Mouse (Mus musculus) liver, embryonic 14.5 days (tissue): ENCODE results near the gene Golga1.

Experiments used
- CTCF ChIP-seq: IDR thresholded peaks from 2 replicates; pipeline ENCODE4 v1.5.1; 2016; ENCODE audit warnings: antibody characterized with exemption, low read depth, control low read depth
- EP300 ChIP-seq: IDR thresholded peaks from 2 replicates; pipeline ENCODE4 v1.6.1; 2016; ENCODE audit warnings: antibody characterized with exemption, low read depth

DNA sequence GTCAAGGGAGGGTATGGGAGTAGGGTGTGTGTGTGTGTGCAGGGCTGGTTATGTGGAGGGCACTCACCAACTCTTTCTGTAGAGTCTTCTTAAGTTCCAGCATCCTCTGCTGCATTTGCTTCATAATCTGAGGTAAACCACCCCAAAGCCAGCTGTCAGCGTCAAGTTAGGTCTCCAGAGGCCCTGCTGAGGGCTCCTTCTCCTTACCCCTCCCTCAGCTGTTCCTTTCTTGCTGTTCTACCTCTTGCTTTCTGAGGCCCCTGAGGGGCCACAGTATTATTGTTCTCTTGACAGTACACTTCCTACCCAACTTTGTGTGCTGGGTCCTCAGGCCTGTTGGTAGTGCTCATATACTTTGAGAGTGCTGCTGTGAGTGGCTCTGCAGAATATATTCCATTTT, 45.3 kb downstream of the Golga1 start:
- TF ChIP-seq CTCF (no peak), EP300 (no peak)
